Mouse (Mus musculus) MEL (cell line): ENCODE measurements at regions not wholly inside any gene's neighbourhood (a gene's known extent, or its start where the extent isn't known, plus 50 kb on each side); places are given as distances from the start of the nearest gene placed in this dataset.

Source experiments
- CHD2 ChIP-seq: IDR thresholded peaks from 2 replicates; pipeline ENCODE4 v1.6.1; 2011; ENCODE audit warnings: low read length, improper control_type of control experiment
- CTCF ChIP-seq, 3 experiments: IDR thresholded peaks in 2 of 3; conservative IDR thresholded peaks in 1 of 3; 2 replicates each; pipeline ENCODE4 v1.5.1; 2011 to 2012; ENCODE audit warnings: low read length in 3 of 3, low read depth in 2 of 3, mild to moderate bottlenecking in 2 of 3, improper control_type of control experiment in 1 of 3, inconsistent platforms in 1 of 3, mixed read lengths in 1 of 3, moderate library complexity in 1 of 3; ENCODE audit not compliant: control insufficient read depth in 1 of 3, insufficient read depth in 1 of 3, poor library complexity in 1 of 3, severe bottlenecking in 1 of 3
- EP300 ChIP-seq, 2 experiments: IDR thresholded peaks; 2 replicates each; pipeline ENCODE4 v1.6.1; 2011; ENCODE audit warnings: improper control_type of control experiment in 2 of 2, low read length in 2 of 2, low read depth in 1 of 2, mild to moderate bottlenecking in 1 of 2
- GATA1 ChIP-seq: IDR thresholded peaks from 2 replicates; pipeline ENCODE4 v1.6.1; 2011; ENCODE audit warnings: low read depth, low read length, improper control_type of control experiment
- KAT2A ChIP-seq: conservative IDR thresholded peaks from 2 replicates; pipeline ENCODE4 v1.6.1; 2012; ENCODE audit warnings: low read depth, low read length, improper control_type of control experiment, inconsistent platforms
- MYB ChIP-seq: IDR thresholded peaks from 2 replicates; pipeline ENCODE4 v1.6.1; 2011; ENCODE audit warnings: mild to moderate bottlenecking, low read depth, low read length, improper control_type of control experiment
- POLR2A ChIP-seq, 2 experiments: IDR thresholded peaks; 2 replicates each; pipeline ENCODE4 v1.6.1; 2011 to 2012; ENCODE audit warnings: low read length in 2 of 2, mild to moderate bottlenecking in 2 of 2, control low read depth in 1 of 2, improper control_type of control experiment in 1 of 2, low read depth in 1 of 2, moderate library complexity in 1 of 2; ENCODE audit not compliant: control insufficient read depth in 1 of 2, insufficient read depth in 1 of 2, poor library complexity in 1 of 2
- POLR2AphosphoS5 ChIP-seq: IDR thresholded peaks from 2 replicates; pipeline ENCODE4 v1.6.1; 2012; ENCODE audit warnings: low read depth, borderline replicate concordance, mild to moderate bottlenecking, inconsistent platforms, low read length, moderate library complexity, mixed read lengths
- TAL1 ChIP-seq: IDR thresholded peaks from 2 replicates; pipeline ENCODE4 v1.6.1; 2012; ENCODE audit warnings: mild to moderate bottlenecking, inconsistent platforms, low read length, moderate library complexity, mixed read lengths
- USF1 ChIP-seq: IDR thresholded peaks from 2 replicates; pipeline ENCODE4 v1.6.1; 2014; ENCODE audit warnings: low read depth, mild to moderate bottlenecking, inconsistent platforms, low read length, improper control_type of control experiment, moderate library complexity
- ZC3H11A ChIP-seq: IDR thresholded peaks from 2 replicates; pipeline ENCODE4 v1.6.1; 2012; ENCODE audit warnings: low read depth, mild to moderate bottlenecking, inconsistent platforms, low read length, improper control_type of control experiment

DNA sequence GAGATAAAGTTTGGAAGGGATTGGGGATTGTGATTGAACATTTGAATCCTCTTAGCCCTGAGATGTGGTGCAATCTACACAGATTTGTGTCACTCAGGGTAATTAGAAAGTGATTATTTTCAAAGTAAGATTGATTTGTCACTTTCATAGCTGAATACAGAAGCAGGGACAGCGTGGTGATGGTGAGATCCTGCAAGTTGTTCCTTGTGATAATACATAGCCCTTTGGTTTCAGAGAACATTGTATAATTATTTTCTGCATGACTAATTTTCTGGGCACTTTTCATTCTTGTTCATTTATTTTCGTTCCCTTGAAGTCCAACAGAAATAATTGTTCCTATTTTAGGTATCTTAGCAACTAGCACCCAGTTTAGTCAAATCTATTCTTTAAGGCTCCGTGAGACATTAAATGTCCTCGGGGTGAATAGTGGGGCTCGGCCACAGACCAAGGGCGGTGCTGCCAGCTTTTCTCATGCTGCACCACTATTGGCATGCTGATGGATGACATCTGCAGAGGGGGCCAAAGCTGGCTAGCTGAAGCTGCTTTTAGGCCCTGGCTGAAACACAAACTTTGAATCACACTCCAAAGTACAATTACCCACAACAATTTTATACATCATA, 468.0 kb downstream of the Hace1 start:
- TF ChIP-seq CHD2 = no peak
- no peak for TF ChIP-seq EP300 (IDR thresholded peaks at IDR 0.05; ENCODE audit: low read depth in 1 of 2, low read length in 2 of 2)
- TF ChIP-seq KAT2A = no peak
- no peak for TF ChIP-seq CTCF (IDR thresholded peaks at IDR 0.05 in 2 of 3, conservative IDR thresholded peaks at IDR 0.05 in 1 of 3; ENCODE audit: control insufficient read depth in 1 of 3, insufficient read depth in 1 of 3, low read depth in 2 of 3, low read length in 3 of 3, poor library complexity in 1 of 3, severe bottlenecking in 1 of 3)
- TF ChIP-seq MYB = no peak
- TF ChIP-seq ZC3H11A = no peak
- no peak for TF ChIP-seq USF1
- no peak for TF ChIP-seq GATA1
- no peak for TF ChIP-seq POLR2AphosphoS5
- TF ChIP-seq POLR2A (IDR thresholded peaks at IDR 0.05; ENCODE audit: control insufficient read depth in 1 of 2, insufficient read depth in 1 of 2, low read depth in 1 of 2, low read length in 2 of 2, poor library complexity in 1 of 2) = no peak
- no peak for TF ChIP-seq TAL1
